Mouse (Mus musculus) CH12.LX (cell line): ENCODE data around the gene Mid1.

Experiments used
- CHD1 ChIP-seq: IDR thresholded peaks from 2 replicates; pipeline ENCODE4 v1.6.1; 2012; ENCODE audit warnings: low read depth, low read length, improper control_type of control experiment, inconsistent platforms
- CHD2 ChIP-seq: IDR thresholded peaks from 2 replicates; pipeline ENCODE4 v1.6.1; 2011; ENCODE audit warnings: low read length, improper control_type of control experiment
- ELF1 ChIP-seq: IDR thresholded peaks from 2 replicates; pipeline ENCODE4 v1.6.1; 2014; ENCODE audit warnings: low read depth, mild to moderate bottlenecking, inconsistent platforms, low read length, improper control_type of control experiment
- PAX5 ChIP-seq: IDR thresholded peaks from 2 replicates; pipeline ENCODE4 v1.6.1; 2012; ENCODE audit warnings: low read length, inconsistent platforms, mixed read lengths
- ZKSCAN1 ChIP-seq: IDR thresholded peaks from 2 replicates; pipeline ENCODE4 v1.6.1; 2012; ENCODE audit warnings: low read depth, inconsistent platforms, low read length, improper control_type of control experiment, borderline replicate concordance

DNA sequence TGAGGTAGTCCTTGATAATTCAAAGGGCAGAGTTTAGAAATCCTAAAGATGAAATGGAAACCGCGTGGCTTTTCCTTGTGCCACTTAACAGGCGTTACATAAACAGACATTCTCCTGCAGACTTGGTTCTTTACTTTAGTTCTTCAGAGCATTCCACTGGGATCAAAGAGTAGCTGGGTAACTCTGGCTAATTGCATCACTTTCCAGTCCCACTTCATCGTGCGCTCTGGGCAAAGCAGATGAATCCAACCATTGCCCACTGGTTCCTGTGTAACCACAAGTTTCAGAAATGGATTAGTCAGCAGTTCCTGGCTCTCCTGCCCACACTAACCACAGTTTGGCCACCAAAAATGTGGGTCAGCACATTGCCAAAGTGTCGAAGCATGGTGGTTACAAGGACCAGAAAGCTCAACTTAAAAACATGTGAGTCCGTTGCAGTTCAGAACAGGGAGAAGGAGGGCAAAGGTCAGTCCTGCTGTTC lies 109.9 kb downstream of the Mid1 start:
- no peak for TF ChIP-seq ZKSCAN1
- TF ChIP-seq CHD2, result no peak
- TF ChIP-seq PAX5, result no peak
- TF ChIP-seq ELF1, result no peak
- no peak for TF ChIP-seq CHD1
